Mouse (Mus musculus) testis, adult 2 months (tissue): ENCODE results near the gene Alg10b. TPM values are rescaled to one million over a fixed set of nuclear protein-coding genes. Genes with fewer than 3 reads are reported as not detected.
"Not testable (repeated sequence)": the region's sequence is repeated elsewhere in the genome, so short reads cannot be mapped to it uniquely, and the experiment has no call there.

Source experiments
- H3K27ac ChIP-seq: fragments of 200-500 bp; 2 replicates; pipeline ENCODE4 v1.5.1; 2012; ENCODE audit warnings: low read depth, low read length; ENCODE audit not compliant: control insufficient read depth, insufficient read depth
- H3K27me3 ChIP-seq: fragments of 200-500 bp; 2 replicates; pipeline ENCODE4 v1.6.1; 2012; ENCODE audit warnings: mild to moderate bottlenecking, low read length, moderate library complexity; ENCODE audit not compliant: control insufficient read depth, insufficient read depth
- H3K36me3 ChIP-seq: fragments of 200-500 bp; 2 replicates; pipeline ENCODE4 v1.6.1; 2012; ENCODE audit warnings: mild to moderate bottlenecking, low read length; ENCODE audit not compliant: control insufficient read depth, insufficient read depth
- H3K4me1 ChIP-seq: fragments of 200-500 bp; 2 replicates; pipeline ENCODE4 v1.6.1; 2012; ENCODE audit warnings: low read length; ENCODE audit not compliant: control insufficient read depth, insufficient read depth
- H3K4me3 ChIP-seq: fragments of 200-500 bp; 2 replicates; pipeline ENCODE4 v1.5.1; 2012; ENCODE audit warnings: low read depth, mild to moderate bottlenecking, low read length, moderate library complexity, mixed read lengths; ENCODE audit not compliant: control insufficient read depth
- CTCF ChIP-seq: fragments of 200-500 bp; IDR thresholded peaks from 2 replicates; pipeline ENCODE4 v1.5.1; 2012; ENCODE audit warnings: low read depth, mild to moderate bottlenecking, inconsistent platforms, low read length, moderate library complexity; ENCODE audit not compliant: control insufficient read depth, insufficient read depth, insufficient replicate concordance
- POLR2A ChIP-seq: fragments of 200-500 bp; IDR thresholded peaks from 2 replicates; pipeline ENCODE4 v1.6.1; 2012; ENCODE audit warnings: low read depth, mild to moderate bottlenecking, inconsistent platforms, low read length, moderate library complexity; ENCODE audit not compliant: control insufficient read depth
- polyA plus RNA-seq: library from polyadenylated mRNA; depleted of rRNA; stranded (reverse); fragments of >200 nt; gene quantifications from 2 replicates; pipeline ENCODE4 v1.2.3, GENCODE M21; 2012; rRNA removed

Gene Alg10b
- 2.7 and 4.1 TPM in 2 replicates for polyA plus RNA-seq

DNA sequence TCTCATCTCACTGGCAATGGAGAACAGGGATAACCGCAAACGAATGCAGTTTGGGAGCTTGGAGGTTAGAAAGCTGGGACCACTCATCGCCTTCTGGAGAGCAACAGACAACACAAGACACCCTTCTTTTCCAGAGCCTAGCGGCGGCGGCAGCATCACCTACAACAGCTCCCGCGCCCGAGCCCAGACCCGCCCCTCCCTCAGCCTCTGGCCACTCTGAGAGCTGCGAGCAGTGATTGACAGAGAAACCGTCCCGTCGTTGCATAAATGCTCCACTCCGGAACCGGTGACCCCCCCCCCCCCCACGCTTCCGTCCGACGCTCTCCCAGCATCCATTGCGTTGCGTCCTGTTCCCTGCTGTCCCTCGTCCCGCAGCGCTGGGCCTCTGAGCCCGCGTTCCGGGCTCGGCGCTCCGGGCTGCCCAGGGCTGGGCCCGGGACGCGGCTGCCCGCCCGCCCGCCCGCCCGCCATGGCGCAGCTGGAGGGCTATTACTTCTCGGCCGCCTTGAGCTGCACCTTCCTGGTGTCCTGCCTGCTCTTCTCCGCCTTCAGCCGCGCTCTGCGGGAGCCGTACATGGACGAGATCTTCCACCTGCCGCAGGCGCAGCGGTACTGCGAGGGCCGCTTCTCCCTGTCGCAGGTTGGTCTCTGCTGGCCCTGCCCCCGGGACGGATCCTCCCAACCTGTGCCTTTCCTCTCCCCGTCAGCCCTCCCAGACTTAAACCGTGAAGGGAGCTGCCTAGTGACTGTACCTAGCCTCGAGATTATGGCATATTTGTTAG, at the start of gene Alg10b:
Gene Alg10b (plus strand): TSS at position 343 of the 782 bp plus-strand sequence.
- TF ChIP-seq CTCF, result no peak
- TF ChIP-seq POLR2A, result peak; percentile 66
- H3K36me3 ChIP-seq, result no peaks in the 10 kb centered on the region
- H3K4me3 ChIP-seq, result peak within 1 kb of the TSS; percentile 93
- H3K4me1 ChIP-seq, result no peaks in the 10 kb centered on the region; the same call in 1 of the 2 replicates
- H3K27ac ChIP-seq, result peak within 1 kb of the TSS; percentile 88
- H3K27me3 ChIP-seq, result no peaks in the 10 kb centered on the region

DNA sequence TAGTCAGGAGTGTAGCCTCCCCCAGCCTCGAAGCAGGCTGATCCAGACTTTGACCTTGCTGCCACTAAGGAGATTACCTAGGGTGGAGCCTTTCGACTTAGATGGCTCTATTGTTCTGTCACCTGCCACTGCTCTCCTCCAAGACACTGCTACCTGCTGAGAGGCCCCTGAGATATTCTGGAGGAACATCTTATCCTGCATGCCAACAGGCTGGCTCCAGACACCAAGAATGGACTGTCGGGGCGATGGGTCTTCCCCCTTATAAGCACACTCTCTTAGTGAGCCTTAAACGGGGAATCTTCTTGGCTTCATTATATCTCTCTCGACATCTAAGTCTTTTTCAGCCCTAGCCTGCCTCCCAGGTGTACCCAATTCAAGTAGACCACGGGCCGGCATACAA, 41.0 kb upstream of the Alg10b start:
- not testable (repeated sequence) for H3K27me3 ChIP-seq, H3K4me3 ChIP-seq, H3K4me1 ChIP-seq, H3K27ac ChIP-seq, H3K36me3 ChIP-seq

DNA sequence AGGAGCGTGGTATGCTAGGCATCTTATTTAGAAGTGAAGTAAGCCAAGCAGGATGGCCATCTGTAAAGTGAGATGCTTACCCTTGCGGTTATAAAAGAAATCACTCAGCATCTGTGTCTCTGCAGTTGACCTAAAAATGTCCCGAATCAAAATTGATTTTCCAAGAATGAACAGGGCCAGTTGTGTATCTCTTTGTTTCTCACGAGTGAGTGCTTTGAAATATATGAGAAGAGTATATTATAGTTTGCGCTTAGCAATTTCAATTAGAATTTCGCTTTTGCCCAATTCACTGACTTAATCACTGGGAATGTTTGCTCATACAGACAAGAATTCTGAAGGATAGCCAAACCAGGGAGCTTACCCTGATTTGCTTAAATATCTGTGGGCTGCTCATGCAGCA, 40.6 kb upstream of the Alg10b start:
- no peaks in the 10 kb centered on the region for H3K27me3 ChIP-seq
- H3K4me1 ChIP-seq, result no peaks in the 10 kb centered on the region
- no peak overlapping the region for H3K4me3 ChIP-seq
- no peak for TF ChIP-seq POLR2A
- TF ChIP-seq CTCF, result no peak
- no peak overlapping the region for H3K27ac ChIP-seq
- no peaks in the 10 kb centered on the region for H3K36me3 ChIP-seq

GRCm38 (mm10) chr15:90184743-90185142, 39.4 kb upstream of the Alg10b start:
- no peaks in the 10 kb centered on the region for H3K36me3 ChIP-seq
- no peaks in the 10 kb centered on the region for H3K4me1 ChIP-seq
- TF ChIP-seq POLR2A (no peak), CTCF (no peak)
- H3K4me3 ChIP-seq, result no peak overlapping the region
- no peak overlapping the region for H3K27ac ChIP-seq
- H3K27me3 ChIP-seq, result no peaks in the 10 kb centered on the region

- no peaks in the 10 kb centered on the region for H3K4me1 ChIP-seq
- TF ChIP-seq CTCF, result no peak
- TF ChIP-seq POLR2A, result no peak
Observed at GRCm38 (mm10) chr15:90189477-90189876, 34.6 kb upstream of the Alg10b start.

DNA sequence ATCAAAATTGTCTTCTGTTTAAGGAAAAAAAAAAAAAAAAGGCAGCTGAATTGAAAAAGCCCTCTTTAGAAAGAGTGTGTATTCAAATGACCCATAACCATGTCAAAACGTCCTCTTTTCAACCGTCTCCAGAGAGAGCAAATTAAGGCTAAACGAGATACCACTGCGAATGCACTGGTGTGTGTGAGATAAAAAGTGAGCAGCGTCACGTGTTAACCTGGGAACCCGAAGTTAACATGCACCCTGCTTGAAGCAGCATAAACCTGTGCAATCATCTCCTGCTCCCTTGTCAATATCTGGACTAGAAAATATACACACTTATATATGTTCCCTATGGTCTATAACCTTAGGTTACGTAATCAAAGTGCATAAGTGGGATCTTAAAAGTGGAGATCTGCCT, 10.2 kb upstream of the Alg10b start:
- no peaks in the 10 kb centered on the region for H3K36me3 ChIP-seq
- no peaks in the 10 kb centered on the region for H3K27me3 ChIP-seq
- H3K4me3 ChIP-seq, result no peak overlapping the region
- H3K27ac ChIP-seq, result no peak overlapping the region
- no peak for TF ChIP-seq POLR2A
- TF ChIP-seq CTCF, result no peak
- no peaks in the 10 kb centered on the region for H3K4me1 ChIP-seq

More at GRCm38 (mm10) chr15:90189477-90189876, 34.6 kb upstream of the Alg10b start:
- H3K27me3 ChIP-seq, result no peaks in the 10 kb centered on the region
- H3K36me3 ChIP-seq, result no peaks in the 10 kb centered on the region
- H3K27ac ChIP-seq, result no peak overlapping the region
- no peak overlapping the region for H3K4me3 ChIP-seq

GRCm38 (mm10) chr15:90214913-90215312, 9.2 kb upstream of the Alg10b start:
- TF ChIP-seq POLR2A, result no peak
- TF ChIP-seq CTCF, result peak; percentile 35; the same call in 1 of the 2 replicates
- Histone ChIP-seq H3K36me3 (no peaks in the 10 kb centered on the region), H3K27ac (no peak overlapping the region), H3K4me3 (no peak overlapping the region), H3K4me1 (no peaks in the 10 kb centered on the region), H3K27me3 (no peaks in the 10 kb centered on the region)

DNA sequence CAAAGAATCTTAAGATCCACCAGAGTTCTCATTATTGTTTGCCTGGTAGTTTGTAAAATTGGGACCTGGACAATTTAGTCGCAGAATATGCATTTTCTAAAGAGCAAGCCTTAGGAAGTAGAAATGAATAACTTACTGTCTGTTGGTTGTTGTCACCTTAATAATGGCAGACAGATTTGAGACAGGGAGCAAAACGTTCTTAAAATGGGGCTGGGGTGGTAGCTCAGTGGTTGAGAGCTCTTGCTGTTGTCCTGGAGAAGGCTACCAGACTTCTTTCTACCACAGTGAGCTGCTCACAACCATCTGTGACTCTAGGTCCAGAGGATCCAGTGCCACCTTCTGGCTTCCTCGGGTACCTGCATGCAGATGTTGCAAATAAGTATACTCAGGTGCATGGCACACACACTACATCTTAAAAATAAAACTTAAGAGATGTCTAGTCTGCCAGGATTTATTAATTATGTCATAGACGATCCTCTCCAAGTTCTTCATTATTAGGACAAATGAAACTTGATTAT, 1.0 kb downstream of the Alg10b start:
- Histone ChIP-seq H3K27ac (no peak overlapping the region), H3K36me3 (no peaks in the 10 kb centered on the region), H3K4me3 (no peak overlapping the region), H3K4me1 (no peaks in the 10 kb centered on the region; the same call in 1 of the 2 replicates), H3K27me3 (no peaks in the 10 kb centered on the region)
- TF ChIP-seq CTCF, result no peak
- no peak for TF ChIP-seq POLR2A
